In genomic region chr6:50322631-50323030, GRCm38 (mm10) we compare ENCODE assay signal across 13 mouse cellular contexts. TPM values are rescaled to one million over a fixed set of nuclear protein-coding genes. Genes with fewer than 3 reads are reported as not detected.
DNase-seq lines count a peak whose midpoint lies in the region; ATAC-seq lines count a peak whose summit lies in the region.
"Had no signal": no experiment of that assay in that cellular context is flagged by ENCODE, and none has a peak within 500 bp of the region (broad histone marks: within the 10 kb centered on the region; RNA-seq: fewer than 3 reads in every experiment).

No protein-coding gene starts in this region.

- ATAC-seq in embryonic facial prominence, embryonic 15.5 days (ENCODE audit: insufficient number of reproducible peaks, low FRiP score, low TSS enrichment, low read depth) = no peak
- ATAC-seq: intestine, embryonic 16.5 days; Patski had no signal

- DNase-seq in heart, embryonic 10.5 days (ENCODE audit: low spot score) = no peak
- no peak for DNase-seq in heart, postnatal 10 days
- DNase-seq in layer of hippocampus, postnatal 36 days = peak; percentile 53 to 59
- peak; percentile 61 to 81 for DNase-seq in right cerebral cortex, adult 2 months (ENCODE audit: low spot score in 2 of 2)
- DNase-seq in adipocyte (ENCODE audit: low spot score) (no peak), liver (no peak)
- no peak for DNase-seq in cerebellum, adult 11-12 months
- DNase-seq: lung, postnatal 4 days had no signal

- no peaks in the 10 kb centered on the region for H3K27me3 ChIP-seq in heart, embryonic 10.5 days (ENCODE audit: insufficient read depth, poor library complexity, severe bottlenecking)
- no peaks in the 10 kb centered on the region for H3K27me3 ChIP-seq in embryonic facial prominence, embryonic 15.5 days
- H3K27me3 ChIP-seq: limb, embryonic 15.5 days; neural tube, embryonic 12.5 days; Patski had no signal

- H3K9ac ChIP-seq in embryonic facial prominence, embryonic 15.5 days = no peak overlapping the region
- H3K9ac ChIP-seq: limb, embryonic 15.5 days; neural tube, embryonic 12.5 days had no signal

- WGBS in heart, embryonic 10.5 days = 56% methylated on average over 9 of the region's 9 CpGs
- WGBS in embryonic facial prominence, embryonic 15.5 days = 24% methylated on average over 9 of the region's 9 CpGs

- peak overlapping the region; percentile 49 for H3K27ac ChIP-seq in heart, embryonic 10.5 days
- H3K27ac ChIP-seq in embryonic facial prominence, embryonic 15.5 days (replicated peaks) = peak overlapping the region; percentile 28; the same call in 1 of the 2 replicates
- H3K27ac ChIP-seq: limb, embryonic 15.5 days; neural tube, embryonic 12.5 days had no signal

- intact Hi-C loops in heart, postnatal 10 days (cut with DNase I) = no loop called here

- no peaks in the 10 kb centered on the region for H3K9me3 ChIP-seq in heart, embryonic 10.5 days
- no peaks in the 10 kb centered on the region for H3K9me3 ChIP-seq in embryonic facial prominence, embryonic 15.5 days (replicated peaks)
- H3K9me3 ChIP-seq: limb, embryonic 15.5 days; neural tube, embryonic 12.5 days had no signal

- no peak overlapping the region for H3K4me2 ChIP-seq in embryonic facial prominence, embryonic 15.5 days (replicated peaks)
- H3K4me2 ChIP-seq: limb, embryonic 15.5 days; neural tube, embryonic 12.5 days had no signal

- H3K4me1 ChIP-seq in heart, embryonic 10.5 days = peaks cover 34% of the 10 kb centered on the region
- peaks cover 12% of the 10 kb centered on the region for H3K4me1 ChIP-seq in embryonic facial prominence, embryonic 15.5 days
- H3K4me1 ChIP-seq: limb, embryonic 15.5 days; neural tube, embryonic 12.5 days had no signal

- peaks cover 14% of the 10 kb centered on the region for H3K36me3 ChIP-seq in heart, embryonic 10.5 days
- peaks cover 6% of the 10 kb centered on the region; the same call in 1 of the 2 replicates for H3K36me3 ChIP-seq in embryonic facial prominence, embryonic 15.5 days
- H3K36me3 ChIP-seq: neural tube, embryonic 12.5 days had no signal

- H3K4me3 ChIP-seq in heart, embryonic 10.5 days = no peak overlapping the region
- no peak overlapping the region for H3K4me3 ChIP-seq in embryonic facial prominence, embryonic 15.5 days (replicated peaks)
- H3K4me3 ChIP-seq: limb, embryonic 15.5 days; neural tube, embryonic 12.5 days had no signal

RNA-seq across cellular contexts. Expression of gene Gsdme, which starts 59.0 kb away (rescaled TPM):
- polyA plus RNA-seq in heart, embryonic 10.5 days (2016; fragmentation: Nextera tagmentation; extraction: Ambion mirVana) = 29.4 and 36.6 TPM in 2 replicates
- under 1 TPM; 0.41 to 0.62 TPM for total RNA-seq in heart, postnatal 10 days (2021)
- 30.7 and 31.0 TPM in 2 replicates for polyA plus RNA-seq in embryonic facial prominence, embryonic 15.5 days (2015; fragmentation: Nextera tagmentation; extraction: Ambion mirVana)
- 10 to 100 TPM; 10.0 to 10.3 TPM for total RNA-seq in layer of hippocampus, postnatal 36 days (2021)

Comparison
In these comparisons a context has a peak if more than half of its experiments do, and no peak if none do; other contexts are left out.
1. DNase-seq: peak in layer of hippocampus, postnatal 36 days (2 of 2) and right cerebral cortex, adult 2 months (2 of 2); none in heart, embryonic 10.5 days (single experiment), heart, postnatal 10 days (0 of 2), adipocyte (single experiment), liver (single experiment) and cerebellum, adult 11-12 months (single experiment).
2. RNA of gene Gsdme, which starts 59.0 kb away (total RNA-seq): 10.0 to 10.3 TPM in layer of hippocampus, postnatal 36 days; 0.41 to 0.62 TPM in heart, postnatal 10 days; every median in the first group is over 4 times any median in the second.